Comparison of ENCODE assay signal across 9 mouse cellular contexts in the genomic region with DNA sequence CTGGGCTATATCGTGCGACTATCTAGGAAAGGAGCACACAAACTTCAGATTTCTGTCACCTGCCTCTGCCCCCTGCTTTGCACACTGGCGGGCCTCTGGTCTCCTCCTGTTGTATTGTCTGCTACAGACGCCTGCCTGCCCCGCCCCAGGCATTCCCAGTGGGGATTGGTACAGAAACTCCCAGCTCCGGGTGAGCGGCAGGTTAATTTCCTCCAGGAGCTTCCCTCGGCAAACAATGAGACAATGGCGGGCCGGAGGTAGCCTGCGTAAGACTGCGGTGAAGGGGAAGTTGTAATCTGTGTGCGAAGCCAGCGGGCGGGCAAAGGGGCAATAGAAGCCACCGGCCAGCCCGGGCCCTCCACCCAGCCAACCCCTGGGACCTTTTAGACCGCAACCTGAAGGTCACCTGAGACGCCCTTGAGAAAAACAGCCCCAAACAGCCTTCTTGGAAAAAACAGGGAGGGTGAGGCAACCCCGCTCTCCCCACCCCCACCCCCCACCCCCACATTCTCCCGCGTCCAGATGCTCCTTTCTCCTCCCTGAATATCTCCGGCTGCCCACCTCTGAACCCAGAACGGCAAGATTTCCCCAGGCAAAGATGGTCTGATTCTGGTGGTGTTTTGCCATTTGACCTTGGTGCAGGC. TPM values are rescaled to one million over a fixed set of nuclear protein-coding genes. Genes with fewer than 3 reads are reported as not detected.
DNase-seq lines count a peak whose midpoint lies in the region; ATAC-seq lines count a peak whose summit lies in the region.
"Had no signal": no experiment of that assay in that cellular context is flagged by ENCODE, and none has a peak within 500 bp of the region (broad histone marks: within the 10 kb centered on the region; RNA-seq: fewer than 3 reads in every experiment).

No protein-coding gene starts in this region.

- peaks cover 7% of the 10 kb centered on the region for H3K27me3 ChIP-seq in liver, embryonic 11.5 days (replicated peaks; ENCODE audit: control insufficient read depth, insufficient read depth, low read length)
- peaks cover 3% of the 10 kb centered on the region; the same call in 1 of the 2 replicates for H3K27me3 ChIP-seq in heart, embryonic 11.5 days (ENCODE audit: control insufficient read depth, insufficient read depth, low read length)

- H3K27ac ChIP-seq in liver, embryonic 11.5 days (ENCODE audit: low read depth, low read length): no peak overlapping the region
- H3K27ac ChIP-seq in heart, embryonic 11.5 days (ENCODE audit: low read depth, low read length): no peak overlapping the region

- H3K36me3 ChIP-seq in liver, embryonic 11.5 days (ENCODE audit: control insufficient read depth, insufficient read depth, low read length): no peaks in the 10 kb centered on the region
- no peaks in the 10 kb centered on the region for H3K36me3 ChIP-seq in heart, embryonic 11.5 days (ENCODE audit: control insufficient read depth, insufficient read depth, low read length)

- H3K9me3 ChIP-seq in liver, embryonic 11.5 days (ENCODE audit: control insufficient read depth, low read length): no peaks in the 10 kb centered on the region
- H3K9me3 ChIP-seq in heart, embryonic 11.5 days (replicated peaks; ENCODE audit: control insufficient read depth, low read length): no peaks in the 10 kb centered on the region; the same call in 1 of the 2 replicates

- H3K4me3 ChIP-seq in liver, embryonic 11.5 days (ENCODE audit: low read depth, low read length): no peak overlapping the region
- peak overlapping the region; percentile 22; the same call in 1 of the 2 replicates for H3K4me3 ChIP-seq in heart, embryonic 11.5 days (ENCODE audit: low read depth, low read length)

- H3K9ac ChIP-seq in liver, embryonic 11.5 days (ENCODE audit: low read depth, low read length): no peak overlapping the region
- H3K9ac ChIP-seq in heart, embryonic 11.5 days (ENCODE audit: low read depth, low read length): 0 out of 2 replicates have a peak overlapping the region, but pooled peaks have one; percentile 43

- no peak for DNase-seq in liver, embryonic 11.5 days (ENCODE audit: low spot score)
- no peak for DNase-seq in liver
- peak; percentile 62 for DNase-seq in kidney, adult 9 months
- DNase-seq in layer of hippocampus, postnatal 36 days: no peak
- no peak for DNase-seq in urinary bladder, postnatal 14 days (ENCODE audit: low spot score)
- no peak for DNase-seq in right cerebral cortex, postnatal 36 days (ENCODE audit: low spot score in 2 of 2)

- peak overlapping the region; percentile 13 for H3K4me2 ChIP-seq in liver, embryonic 11.5 days
- peak overlapping the region; percentile 48 for H3K4me2 ChIP-seq in heart, embryonic 11.5 days

- no peak for ATAC-seq in liver, embryonic 11.5 days (replicated peaks; ENCODE audit: low FRiP score)
- ATAC-seq in heart, embryonic 11.5 days (replicated peaks; ENCODE audit: insufficient number of reproducible peaks, low FRiP score, low TSS enrichment): no peak
- ATAC-seq in megakaryocyte progenitor cell, adult 5-6 weeks (replicated peaks; ENCODE audit: poor library complexity): 0 out of 2 replicates have a peak, but pooled peaks have one; percentile 48

- H3K4me1 ChIP-seq in liver, embryonic 11.5 days (replicated peaks; ENCODE audit: control insufficient read depth, insufficient read depth, low read length): no peaks in the 10 kb centered on the region
- H3K4me1 ChIP-seq in heart, embryonic 11.5 days (ENCODE audit: control insufficient read depth, insufficient read depth, low read length): no peaks in the 10 kb centered on the region

- 17% methylated on average over 24 of the region's 24 CpGs for WGBS in liver, embryonic 11.5 days
- WGBS in heart, embryonic 11.5 days (ENCODE audit: insufficient replicate concordance): 23% methylated on average over 24 of the region's 24 CpGs

RNA-seq across cellular contexts. Expression of gene Tcf15, which starts 33.9 kb away (rescaled TPM):
- polyA plus RNA-seq in liver, embryonic 11.5 days (2014; fragmentation: Nextera tagmentation; extraction: Ambion mirVana): 2.6 and 2.8 TPM in 2 replicates
- polyA plus RNA-seq in heart, embryonic 11.5 days (2014; fragmentation: Nextera tagmentation; extraction: Ambion mirVana): 3.2 and 3.3 TPM in 2 replicates
- not detected in 2 replicates for total RNA-seq in megakaryocyte progenitor cell, adult 5-6 weeks (2015)
- total RNA-seq in megakaryocyte progenitor cell, adult 5-6 weeks (2017): 0.12 TPM in 1 of 2 replicates, not detected in the other
- total RNA-seq in layer of hippocampus, postnatal 36 days (2021): 1 to 10 TPM; 2.9 to 4.3 TPM
- total RNA-seq: neutrophil, adult 5-6 weeks had no signal

RNA-seq across cellular contexts. Expression of gene Csnk2a1, which starts 49.4 kb away (rescaled TPM):
- polyA plus RNA-seq in liver, embryonic 11.5 days (2014; fragmentation: Nextera tagmentation; extraction: Ambion mirVana): 45.1 and 65.2 TPM in 2 replicates
- polyA plus RNA-seq in heart, embryonic 11.5 days (2014; fragmentation: Nextera tagmentation; extraction: Ambion mirVana): 38.7 and 90.5 TPM in 2 replicates
- total RNA-seq in megakaryocyte progenitor cell, adult 5-6 weeks (2015): 55.9 and 68.2 TPM in 2 replicates
- total RNA-seq in megakaryocyte progenitor cell, adult 5-6 weeks (2017): 111 and 125 TPM in 2 replicates
- total RNA-seq in layer of hippocampus, postnatal 36 days (2021): 100 to 1,000 TPM in 1 of 2 experiments, 10 to 100 TPM in 1; 98.3 to 101 TPM
